Mouse (Mus musculus) embryo, embryonic 11.5 days (tissue): Measurements from ENCODE around the gene Pex14.

ENCODE experiments used
- DNase-seq: peaks from one replicate; pipeline ENCODE4 v3.0.0-alpha.2; 2012; ENCODE audit warnings: low read depth, low spot score

Gene Pex14

DNA sequence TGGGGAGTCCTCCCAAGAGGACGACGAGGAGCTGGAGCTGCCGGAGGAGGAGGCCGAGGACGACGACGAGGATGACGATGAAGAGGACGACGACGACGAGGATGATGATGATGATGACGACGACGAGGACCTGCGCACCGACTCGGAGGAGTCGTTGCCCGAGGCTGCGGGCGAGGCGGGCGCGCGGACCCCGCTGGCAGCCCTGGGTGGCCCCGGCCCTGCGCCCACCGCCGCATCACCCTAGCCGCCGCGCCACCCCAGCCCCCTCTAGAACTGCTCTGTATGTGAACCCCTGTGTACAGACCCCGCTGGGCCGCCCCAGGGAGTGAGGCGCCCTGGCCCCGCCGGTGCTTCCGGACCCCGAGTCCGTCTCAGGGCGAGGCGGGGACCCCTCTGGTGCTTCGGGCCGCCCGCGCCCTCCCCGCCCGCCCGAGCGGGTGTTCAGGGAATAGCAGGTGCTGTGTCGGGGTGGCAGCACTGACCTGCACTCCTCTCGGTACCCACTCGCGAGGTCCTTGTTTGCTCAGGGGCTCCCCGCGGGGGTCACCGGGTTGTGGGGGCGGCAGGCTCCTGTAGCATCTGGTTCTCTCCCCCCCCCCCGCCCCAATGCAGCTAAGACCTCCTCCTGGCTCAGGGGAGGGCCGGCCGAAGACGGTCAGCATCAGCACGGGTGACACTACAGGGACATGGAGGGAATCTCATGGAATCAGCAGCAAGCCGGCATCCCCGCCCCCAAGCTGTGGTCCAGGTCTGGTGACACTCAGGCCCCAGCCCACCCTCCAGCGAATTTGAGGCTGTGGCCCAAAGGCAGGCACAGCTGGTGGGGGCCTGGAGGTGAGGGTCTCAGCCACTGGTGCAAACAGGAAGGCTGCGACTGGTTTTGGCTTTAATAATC is 147.1 kb downstream of the Pex14 start:
- DNase-seq: no peak

DNA sequence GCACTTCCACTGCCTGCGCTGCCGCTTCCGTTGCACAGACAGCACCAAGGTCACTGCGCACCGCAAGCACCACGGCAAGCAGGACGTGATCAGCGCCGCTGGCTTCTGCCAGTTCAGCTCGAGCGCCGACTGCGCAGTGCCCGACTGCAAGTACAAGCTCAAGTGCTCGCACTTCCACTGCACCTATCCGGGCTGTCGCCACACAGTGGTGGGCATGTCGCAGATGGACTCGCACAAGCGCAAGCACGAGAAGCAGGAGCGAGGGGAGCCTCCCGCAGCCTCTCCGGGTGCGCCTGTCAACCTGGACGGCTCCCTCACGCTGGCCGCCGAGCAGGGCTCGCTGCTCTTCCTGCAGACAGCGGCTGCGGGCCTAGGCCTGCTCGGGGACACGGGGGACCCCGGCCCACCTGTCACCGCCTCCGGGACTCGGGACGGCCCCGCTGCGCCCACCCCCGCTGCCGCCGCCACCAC is 147.8 kb downstream of the Pex14 start:
- DNase-seq: no peak

DNA sequence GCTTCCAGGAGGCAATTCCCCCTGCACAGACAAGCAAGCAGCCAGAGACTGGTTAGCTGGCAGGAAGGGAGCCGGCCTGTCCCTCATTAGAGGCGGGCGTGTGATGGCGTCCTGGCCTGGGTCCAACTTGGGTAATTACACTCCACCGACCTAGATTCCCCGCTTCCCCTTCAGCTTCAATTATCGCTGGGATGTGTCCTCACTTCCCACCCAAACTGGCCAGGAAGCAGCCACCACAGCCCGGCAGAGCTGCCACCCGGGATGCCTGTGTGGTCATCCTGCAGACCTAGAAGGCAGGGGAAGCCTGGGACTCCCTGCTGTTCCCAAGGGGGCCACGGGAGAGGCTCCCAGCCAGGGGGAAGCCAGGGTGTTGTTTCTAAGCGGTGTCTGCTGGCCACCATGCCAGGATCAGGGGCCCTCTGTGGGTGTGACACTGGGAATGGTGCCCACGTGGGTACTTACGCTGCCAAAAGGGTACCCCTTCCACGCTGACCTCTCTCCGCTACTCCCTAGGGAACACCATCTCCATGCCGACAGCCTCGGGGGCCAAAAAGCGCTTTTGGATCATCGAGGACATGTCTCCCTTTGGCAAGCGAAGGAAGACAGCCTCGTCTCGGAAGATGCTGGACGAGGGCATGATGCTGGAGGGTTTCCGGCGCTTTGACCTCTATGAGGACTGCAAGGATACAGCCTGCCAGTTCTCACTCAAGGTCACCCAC is 148.6 kb downstream of the Pex14 start:
- no peak for DNase-seq

DNA sequence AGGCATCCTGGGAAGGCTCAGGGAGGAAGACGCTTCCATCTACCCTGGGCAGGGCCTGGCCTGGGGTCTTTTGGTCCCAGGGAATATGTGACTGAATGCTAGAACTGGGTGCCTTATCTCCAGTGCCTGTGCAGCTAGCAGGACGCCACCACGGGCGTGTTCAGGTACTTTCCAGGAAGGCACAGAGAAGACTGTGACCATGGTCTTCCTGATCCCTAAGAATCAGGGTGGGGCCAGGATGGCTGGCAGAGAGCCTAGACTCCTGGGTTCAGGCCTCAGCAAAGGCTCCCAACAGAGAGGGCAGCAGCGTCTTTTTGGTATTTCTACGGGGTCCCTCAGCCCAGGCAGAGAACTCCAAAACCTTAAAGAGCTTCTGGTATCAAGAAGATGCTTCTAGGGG is 149.2 kb downstream of the Pex14 start:
- DNase-seq: no peak

DNA sequence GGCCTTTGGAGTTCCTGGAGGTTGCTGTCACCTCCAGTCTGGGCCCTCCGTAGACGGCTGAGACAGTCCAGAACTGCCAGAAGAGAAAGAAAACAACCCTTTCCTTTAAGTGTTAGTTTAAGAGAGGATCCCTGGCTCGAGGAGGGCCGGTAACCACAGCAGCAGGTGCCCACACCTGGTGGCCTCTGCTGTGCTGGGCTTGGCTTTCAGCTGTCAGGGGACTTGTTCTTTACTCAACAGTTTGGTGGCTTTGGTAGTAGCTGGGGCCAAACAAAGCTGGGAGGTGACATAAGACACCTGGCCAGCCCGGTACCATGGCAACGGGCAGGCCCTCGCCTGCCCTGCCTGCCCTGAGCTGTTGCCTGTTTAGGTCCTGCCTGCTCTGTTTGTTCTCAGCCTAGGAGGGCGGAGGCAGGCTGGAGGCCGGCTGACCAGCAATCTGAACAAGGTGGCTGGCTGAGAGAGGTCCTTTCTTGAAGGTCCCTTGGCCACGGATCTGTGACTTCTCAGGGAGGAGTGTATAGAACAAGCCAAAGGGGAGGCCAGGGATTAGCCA is 151.8 kb downstream of the Pex14 start:
- DNase-seq: no peak

DNA sequence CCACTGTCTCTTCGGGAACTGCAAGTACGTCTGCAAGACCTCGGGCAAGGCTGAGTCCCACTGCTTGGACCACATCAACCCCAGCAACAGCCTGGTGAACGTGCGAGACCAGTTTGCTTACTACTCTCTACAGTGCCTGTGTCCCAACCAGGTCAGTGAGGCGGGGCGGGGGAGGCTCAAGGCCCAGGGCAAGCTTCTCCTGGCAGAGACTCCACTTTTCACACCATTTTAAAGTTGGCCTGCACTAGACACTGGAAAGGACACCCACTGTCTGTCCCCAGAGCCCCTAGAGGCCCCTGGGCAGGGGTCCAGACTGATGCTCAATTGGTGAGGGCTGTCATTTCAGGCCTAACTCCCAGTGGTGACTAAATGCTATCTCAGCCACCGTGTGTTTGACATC is 153.6 kb downstream of the Pex14 start:
- no peak for DNase-seq

DNA sequence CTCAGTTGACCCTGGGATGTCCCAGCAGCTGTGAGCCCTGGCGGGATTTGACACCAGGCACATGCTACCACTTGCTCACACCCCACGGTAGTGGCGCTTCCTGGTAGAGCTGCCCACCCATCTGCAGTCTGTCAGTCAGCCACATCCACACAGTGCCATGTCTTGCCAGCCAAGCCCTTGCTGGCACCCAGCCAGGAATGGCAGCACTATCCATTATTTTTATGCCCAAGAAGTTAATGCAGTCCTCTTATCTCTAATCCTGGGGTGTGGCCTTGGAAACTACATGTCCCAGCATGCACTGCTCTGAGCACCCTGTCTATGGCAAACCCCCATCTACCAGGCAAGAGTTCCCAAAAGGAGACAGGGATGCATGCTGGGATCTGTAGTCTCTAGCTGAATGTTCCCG is 154.2 kb downstream of the Pex14 start:
- no peak for DNase-seq

DNA sequence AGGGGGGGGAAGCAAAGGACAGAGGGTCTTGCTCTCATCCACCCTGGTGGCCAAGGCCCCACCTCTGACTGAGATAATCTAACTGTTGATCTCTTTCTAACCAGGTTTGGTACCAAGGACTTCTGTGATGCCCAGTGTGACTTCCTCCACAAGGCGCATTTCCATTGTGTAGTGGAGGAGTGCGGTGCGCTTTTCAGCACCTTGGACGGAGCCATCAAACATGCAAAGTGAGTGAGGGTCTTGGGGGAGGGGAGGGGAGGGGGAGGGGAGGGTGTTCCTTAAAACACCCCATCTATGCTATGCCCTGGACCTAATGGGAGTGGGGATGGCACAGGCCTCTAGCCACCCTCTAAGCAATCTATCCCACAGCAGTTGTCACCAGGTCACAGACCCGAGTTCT is 156.6 kb downstream of the Pex14 start:
- DNase-seq: no peak

DNA sequence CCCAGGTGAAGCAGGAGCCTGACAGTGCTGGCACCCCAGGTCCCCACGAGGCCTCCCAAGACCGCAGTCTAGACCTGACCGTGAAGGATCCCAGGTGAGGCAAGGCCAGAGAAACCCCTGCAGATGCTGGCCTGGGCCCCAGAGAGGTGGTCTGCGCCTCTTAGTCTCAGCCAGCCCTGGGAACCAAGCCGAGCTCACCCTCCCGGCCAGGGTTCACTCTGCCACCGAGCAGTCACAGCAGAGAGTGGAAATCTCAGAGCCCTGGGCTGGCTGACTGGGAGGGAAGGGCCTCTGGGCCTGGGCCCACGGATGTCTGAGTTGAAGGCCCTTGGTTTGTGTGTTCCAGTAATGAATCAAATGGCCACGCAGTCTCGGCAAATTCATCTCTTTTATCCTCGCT is 158.4 kb downstream of the Pex14 start:
- no peak for DNase-seq

DNA sequence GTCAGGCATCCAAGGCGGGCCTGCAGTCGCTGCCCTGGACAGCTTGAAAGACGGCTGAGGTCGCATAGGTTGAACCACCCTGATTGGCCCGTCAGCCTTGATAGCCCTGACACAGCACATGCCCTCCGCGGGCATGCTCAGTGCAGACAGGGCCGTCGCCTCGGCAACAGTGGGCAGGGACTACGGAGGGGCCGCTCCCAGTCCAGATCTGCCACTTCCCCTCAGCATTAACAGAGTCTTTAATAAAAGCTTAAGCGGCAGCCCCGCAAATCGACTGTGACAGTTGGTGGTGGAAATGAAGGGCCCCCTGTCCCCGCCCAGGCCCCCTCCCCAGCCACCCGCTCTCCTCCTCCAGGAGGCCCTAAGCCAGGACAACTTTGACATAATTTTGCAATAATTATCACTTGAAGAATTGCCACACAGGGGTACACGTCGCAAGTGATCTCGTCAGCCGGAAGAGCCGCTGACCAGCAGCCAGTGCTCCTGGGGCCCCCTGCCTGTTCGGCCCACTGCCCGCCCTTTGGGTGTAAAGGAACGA is 158.9 kb downstream of the Pex14 start:
- peak; percentile 50 for DNase-seq

DNA sequence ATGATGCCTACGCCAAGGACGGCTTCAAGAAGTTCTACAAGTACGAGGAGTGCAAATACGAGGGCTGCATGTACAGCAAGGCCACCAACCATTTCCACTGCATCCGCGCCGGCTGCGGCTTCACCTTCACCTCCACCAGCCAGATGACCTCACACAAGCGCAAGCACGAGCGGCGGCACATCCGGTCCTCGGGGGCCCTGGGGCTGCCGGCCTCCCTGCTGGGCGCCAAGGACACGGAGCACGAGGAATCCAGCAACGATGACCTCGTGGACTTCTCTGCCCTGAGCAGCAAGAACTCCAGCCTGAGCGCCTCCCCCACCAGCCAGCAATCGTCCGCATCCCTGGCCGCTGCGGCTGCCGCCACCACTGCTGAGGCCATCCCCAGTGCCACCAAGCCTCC is 161.1 kb downstream of the Pex14 start:
- no peak for DNase-seq

DNA sequence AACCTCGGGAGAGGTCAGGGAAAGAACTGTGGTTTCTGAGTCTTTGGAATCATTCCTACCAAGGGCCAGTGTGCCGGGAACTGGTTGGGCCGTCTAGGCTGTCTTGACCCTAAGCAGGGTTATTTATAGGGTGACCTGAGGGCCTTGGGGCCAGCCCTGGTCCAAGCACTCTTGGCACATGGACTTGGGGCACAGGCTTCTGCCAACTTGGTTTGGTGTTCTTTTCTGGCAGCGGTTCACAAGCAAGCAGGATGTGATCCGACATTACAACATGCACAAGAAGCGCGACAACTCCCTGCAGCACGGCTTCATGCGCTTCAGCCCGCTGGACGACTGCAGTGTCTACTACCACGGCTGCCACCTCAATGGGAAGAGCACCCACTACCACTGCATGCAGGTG is 162.9 kb downstream of the Pex14 start:
- no peak for DNase-seq

DNA sequence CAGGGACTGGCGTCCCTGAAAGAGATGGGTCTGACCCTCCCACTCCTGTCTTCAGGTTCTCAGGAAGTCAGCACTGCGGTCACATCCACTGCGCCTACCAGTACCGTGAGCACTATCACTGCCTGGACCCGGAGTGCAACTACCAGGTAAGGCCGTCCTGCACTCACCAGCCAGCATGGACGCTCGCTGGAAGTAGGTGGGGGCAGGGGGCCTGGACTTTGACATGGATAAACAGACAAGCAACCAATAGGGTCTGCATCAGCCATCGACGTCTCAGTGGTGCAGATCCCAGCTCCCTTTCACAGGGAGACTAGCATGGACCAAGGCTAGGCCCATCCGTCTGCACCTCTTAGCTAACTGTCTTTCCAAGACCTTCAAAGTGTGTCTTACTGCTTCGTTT is 163.6 kb downstream of the Pex14 start:
- no peak for DNase-seq

DNA sequence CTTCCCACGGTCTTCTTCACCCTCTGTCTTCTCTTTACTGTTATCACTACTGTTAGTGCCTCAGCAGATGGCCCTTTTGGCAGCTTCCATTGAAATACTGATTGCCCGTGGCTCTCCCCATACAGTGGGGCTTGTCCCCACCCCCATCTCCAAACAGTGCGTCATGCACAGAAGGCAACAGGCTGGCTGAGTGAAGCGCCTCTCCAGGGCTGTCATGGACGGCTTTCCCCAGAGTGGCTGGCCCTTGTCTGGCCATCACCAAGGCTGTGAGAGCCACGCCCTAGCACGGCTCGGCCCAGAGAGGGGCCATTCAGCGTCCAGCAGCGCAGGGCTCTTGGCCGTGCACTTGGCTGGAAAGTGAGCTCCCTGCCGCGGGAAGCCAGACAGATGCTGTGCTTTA is 164.5 kb downstream of the Pex14 start:
- DNase-seq: no peak

DNA sequence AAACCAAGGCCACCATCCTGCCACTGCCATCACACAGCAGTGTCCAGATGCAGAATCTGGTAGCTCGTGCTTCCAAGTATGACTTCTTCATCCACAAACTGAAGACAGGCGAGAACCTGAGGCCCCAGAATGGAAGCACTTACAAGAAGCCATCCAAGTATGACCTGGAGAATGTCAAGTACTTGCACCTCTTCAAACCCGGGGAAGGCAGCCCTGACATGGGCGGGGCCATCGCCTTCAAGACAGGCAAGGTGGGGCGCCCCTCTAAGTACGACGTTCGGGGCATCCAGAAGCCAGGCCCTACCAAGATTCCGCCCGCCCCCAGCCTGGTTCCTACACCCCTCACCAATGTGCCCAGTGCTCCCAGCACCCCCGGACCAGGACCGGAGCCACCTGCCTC is 166.6 kb downstream of the Pex14 start:
- no peak for DNase-seq

DNA sequence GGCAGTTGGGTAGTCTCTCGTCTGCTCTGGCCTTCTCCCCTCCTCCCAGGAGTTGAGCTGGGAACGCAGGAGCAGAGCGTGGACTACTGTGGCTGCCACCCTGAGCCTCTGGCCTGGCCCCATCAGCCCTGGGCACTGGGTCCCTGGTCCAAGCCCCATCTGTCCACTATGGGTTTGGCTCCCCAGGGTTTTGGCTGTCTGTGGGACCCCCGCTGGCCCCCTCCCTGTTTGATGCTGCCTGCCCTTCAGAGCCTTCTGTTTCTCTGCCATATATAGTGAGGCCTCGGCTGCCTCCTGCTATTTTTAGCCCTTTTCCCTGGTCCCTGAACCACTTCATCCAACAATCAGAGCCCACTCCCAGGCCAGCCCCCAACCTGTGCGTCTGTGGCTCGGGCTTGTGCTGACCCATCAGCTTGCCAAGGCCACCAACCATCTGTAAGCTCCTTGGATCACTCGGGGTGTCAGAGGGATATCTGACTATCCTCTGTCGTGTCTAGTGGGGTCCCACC is 168.9 kb downstream of the Pex14 start:
- no peak for DNase-seq

DNA sequence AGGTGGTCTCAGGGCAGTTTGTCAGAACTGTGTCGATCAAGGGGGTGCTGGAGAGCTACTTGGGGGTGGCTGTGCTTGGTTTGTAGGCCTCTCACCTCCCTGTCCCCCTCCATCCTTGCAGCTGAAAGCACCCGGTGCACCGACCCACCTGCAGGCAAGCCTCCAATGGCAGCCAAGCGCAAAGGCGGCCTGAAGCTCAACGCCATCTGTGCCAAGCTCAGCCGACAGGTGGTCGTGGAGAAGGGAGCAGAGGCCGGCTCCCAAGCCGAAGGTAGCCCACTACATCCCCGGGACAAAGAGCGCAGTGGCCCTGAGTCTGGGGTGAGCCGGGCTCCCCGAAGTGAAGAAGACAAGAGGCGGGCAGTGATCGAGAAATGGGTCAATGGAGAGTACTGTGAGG is 170.8 kb downstream of the Pex14 start:
- no peak for DNase-seq

DNA sequence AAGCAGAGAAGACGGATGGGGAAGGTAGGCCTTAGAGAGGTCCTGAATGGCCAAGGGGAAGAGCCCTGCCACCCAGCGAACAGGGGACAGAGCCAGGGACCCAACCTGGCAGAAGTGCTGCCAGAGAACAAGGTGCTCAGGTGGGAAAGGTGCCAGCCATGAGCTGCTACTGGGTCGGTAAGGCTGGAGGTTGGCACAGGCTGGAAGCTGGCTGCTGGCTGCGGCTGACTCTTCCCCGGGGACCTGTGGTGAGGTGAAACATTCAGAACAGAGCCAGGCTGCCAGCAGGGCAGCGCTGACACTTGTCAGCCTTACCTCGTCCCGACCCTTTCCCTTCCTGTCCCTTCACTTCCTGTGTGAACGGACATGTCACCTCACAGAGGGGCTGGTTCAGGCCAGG is 171.4 kb downstream of the Pex14 start:
- DNase-seq: no peak

DNA sequence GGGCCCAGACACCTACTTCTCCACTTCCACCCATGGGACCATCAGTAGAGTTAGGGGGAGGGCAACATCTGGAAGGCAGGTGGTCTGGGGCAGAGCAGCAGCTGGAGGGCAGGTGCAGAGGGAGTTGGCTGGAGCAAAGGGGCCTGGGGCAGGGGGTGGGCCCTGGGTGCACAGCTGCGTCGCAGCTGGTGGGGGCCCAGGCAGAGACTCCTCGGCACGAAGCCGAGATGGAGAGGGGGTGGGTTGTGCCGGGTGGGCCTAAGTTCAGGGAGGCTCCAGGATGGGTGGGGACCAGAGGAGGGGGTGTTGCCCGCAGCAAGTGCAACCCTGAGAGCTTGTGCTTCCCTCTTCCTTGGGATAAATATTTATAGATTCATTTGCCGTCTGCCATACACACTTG is 173.2 kb downstream of the Pex14 start:
- DNase-seq: no peak

DNA sequence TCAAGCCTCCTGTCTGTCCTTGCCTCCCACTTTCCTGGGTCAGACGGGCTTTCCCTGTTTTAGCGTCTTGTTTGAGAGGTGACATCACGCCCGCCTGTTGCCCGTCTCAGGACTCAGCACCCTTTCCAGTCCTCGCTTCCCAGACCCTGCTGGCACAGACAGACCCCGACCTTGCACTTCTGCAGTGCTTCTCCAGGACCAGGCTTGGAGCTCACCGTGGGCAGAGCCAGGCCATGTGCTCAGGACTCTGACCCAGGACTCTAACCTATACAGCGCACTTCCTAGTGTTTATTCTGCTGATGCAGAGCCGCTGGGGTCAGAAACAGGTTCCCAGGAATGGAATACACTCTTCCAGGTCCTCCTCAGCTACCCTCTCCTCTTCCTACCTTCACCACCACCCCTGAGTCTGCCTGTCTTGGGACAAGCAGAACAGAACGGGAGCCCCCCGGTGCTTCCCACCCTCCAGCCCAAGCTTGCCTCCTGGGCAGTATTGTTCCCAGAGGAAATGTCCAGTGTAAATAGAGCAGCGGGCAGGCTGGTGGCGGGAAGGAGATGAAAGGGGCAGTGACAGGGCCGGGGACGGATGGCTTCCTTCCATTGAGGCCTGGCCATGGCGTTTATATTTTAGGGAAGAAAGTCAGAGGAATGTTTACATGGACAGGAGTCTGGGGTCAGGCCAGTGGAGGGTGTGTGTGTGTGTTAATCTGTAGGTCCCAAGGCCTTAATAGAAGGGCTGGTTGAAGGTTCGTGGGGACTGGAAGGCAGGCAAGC is 173.9 kb downstream of the Pex14 start:
- DNase-seq: no peak

DNA sequence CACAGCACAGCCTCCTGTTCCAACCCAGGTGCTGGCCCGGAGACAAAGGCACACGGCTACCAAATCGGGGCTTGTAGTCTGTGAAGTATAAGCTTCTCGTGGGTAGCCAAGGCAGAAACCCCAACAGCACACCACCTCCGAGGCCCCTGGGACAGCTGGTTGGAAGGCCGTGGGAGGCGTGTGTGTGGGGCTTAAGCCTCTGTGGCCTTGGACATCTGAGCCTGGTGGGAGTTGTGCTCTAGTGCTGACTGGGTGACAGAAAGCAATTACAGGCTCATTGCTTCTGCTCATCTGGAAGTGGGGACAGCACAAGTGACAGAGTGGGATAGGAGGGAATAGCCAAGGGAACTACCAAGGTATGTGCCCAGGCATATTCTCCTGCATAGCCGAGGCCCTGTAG is 175.7 kb downstream of the Pex14 start:
- DNase-seq: no peak

DNA sequence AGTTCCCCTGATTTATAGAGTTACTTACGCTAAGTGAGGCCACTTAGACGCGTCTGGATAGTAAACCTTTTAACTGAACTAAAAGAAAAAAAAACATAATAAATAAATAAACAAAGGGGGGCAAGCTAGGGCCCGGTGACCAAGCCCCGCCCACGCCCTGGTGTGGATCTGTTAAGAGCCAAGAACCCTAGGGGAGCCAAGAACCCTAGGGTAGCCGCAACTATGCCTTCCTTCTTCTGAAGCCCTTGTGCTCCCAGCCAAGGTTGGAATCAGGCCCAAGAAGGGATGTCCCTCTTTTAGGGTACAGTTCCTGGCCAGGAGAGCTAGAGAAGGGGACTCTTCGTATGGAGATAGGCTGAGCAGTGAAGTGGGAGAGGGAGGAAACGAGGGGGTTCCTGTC is 176.3 kb downstream of the Pex14 start:
- no peak for DNase-seq
